Mouse (Mus musculus): ENCODE results near the gene H2al1d. TPM values are rescaled to one million over a fixed set of nuclear protein-coding genes. Genes with fewer than 3 reads are reported as not detected.
"Not testable (repeated sequence)": the region's sequence is repeated elsewhere in the genome, so short reads cannot be mapped to it uniquely, and the experiment has no call there.

H2al1d gene
- total RNA-seq (2021) = not detected

GRCm38 (mm10) chrX:11308524-11308923, at the start of gene H2al1d:
Gene H2al1d (plus strand): TSS chrX:11308824.
- DNase-seq = not testable (repeated sequence)

GRCm38 (mm10) chrX:11264918-11265317, 43.7 kb upstream of the H2al1d start:
- intact Hi-C loops (cut with DNase I) = loop anchor here (1.0 kb wide), 1 partner anchor 28 kb away; no protein-coding TSS in a partner anchor
- DNase-seq = no peak

More at GRCm38 (mm10) chrX:11308524-11308923, at the start of gene H2al1d:
- intact Hi-C loops (cut with DNase I) = not testable (repeated sequence)

- intact Hi-C loops (cut with DNase I) = no loop called here
- peak in 1 of 2 experiments; percentile 5 for DNase-seq
Observed at GRCm38 (mm10) chrX:11267791-11268190, 40.8 kb upstream of the H2al1d start.

- peak in 1 of 2 experiments; percentile 17 for DNase-seq
- intact Hi-C loops (cut with DNase I) = no loop called here
Observed at GRCm38 (mm10) chrX:11269074-11269473, 39.5 kb upstream of the H2al1d start.

GRCm38 (mm10) chrX:11273190-11273589, 35.4 kb upstream of the H2al1d start:
- intact Hi-C loops (cut with DNase I) = no loop called here
- DNase-seq = no peak

GRCm38 (mm10) chrX:11277083-11277482, 31.5 kb upstream of the H2al1d start:
- DNase-seq = no peak
- intact Hi-C loops (cut with DNase I) = no loop called here

GRCm38 (mm10) chrX:11280741-11281140, 27.9 kb upstream of the H2al1d start:
- DNase-seq = no peak
- intact Hi-C loops (cut with DNase I) = no loop called here

- DNase-seq = peak; percentile 6 to 10
Observed at GRCm38 (mm10) chrX:11288306-11288882, 20.2 kb upstream of the H2al1d start.

GRCm38 (mm10) chrX:11289244-11289643, 19.4 kb upstream of the H2al1d start:
- intact Hi-C loops (cut with DNase I) = no loop called here
- no peak for DNase-seq

More at GRCm38 (mm10) chrX:11288306-11288882, 20.2 kb upstream of the H2al1d start:
- intact Hi-C loops (cut with DNase I) = no loop called here

GRCm38 (mm10) chrX:11298957-11299356, 9.7 kb upstream of the H2al1d start, which contains the start of gene H2al1a:
Gene H2al1a (plus strand): TSS chrX:11299257.
- intact Hi-C loops (cut with DNase I); DNase-seq: not testable (repeated sequence)

- intact Hi-C loops (cut with DNase I) = not testable (repeated sequence)
Observed at GRCm38 (mm10) chrX:11302132-11302531, 6.5 kb upstream of the H2al1d start, which contains the start of gene H2al1b. Gene H2al1b (plus strand): TSS chrX:11302432.

GRCm38 (mm10) chrX:11305355-11305754, 3.3 kb upstream of the H2al1d start, which contains the start of gene H2al1c:
Gene H2al1c (plus strand): TSS chrX:11305655.
- intact Hi-C loops (cut with DNase I); DNase-seq: not testable (repeated sequence)

More at GRCm38 (mm10) chrX:11302132-11302531, 6.5 kb upstream of the H2al1d start, which contains the start of gene H2al1b:
- not testable (repeated sequence) for DNase-seq

GRCm38 (mm10) chrX:11311634-11312033, 3.0 kb downstream of the H2al1d start, which contains the start of gene H2al1e:
Gene H2al1e (plus strand): TSS chrX:11311934.
- intact Hi-C loops (cut with DNase I); DNase-seq: not testable (repeated sequence)

- DNase-seq; intact Hi-C loops (cut with DNase I): not testable (repeated sequence)
Observed at GRCm38 (mm10) chrX:11314858-11315257, 6.2 kb downstream of the H2al1d start, which contains the start of gene H2al1f. Gene H2al1f (plus strand): TSS chrX:11315158.

GRCm38 (mm10) chrX:11317956-11318355, 9.3 kb downstream of the H2al1d start, which contains the start of gene H2al1g:
Gene H2al1g (plus strand): TSS chrX:11318256.
- DNase-seq; intact Hi-C loops (cut with DNase I): not testable (repeated sequence)

GRCm38 (mm10) chrX:11321192-11321591, 12.6 kb downstream of the H2al1d start, which contains the start of gene H2al1h:
Gene H2al1h (plus strand): TSS chrX:11321492.
- intact Hi-C loops (cut with DNase I); DNase-seq: not testable (repeated sequence)

- DNase-seq; intact Hi-C loops (cut with DNase I): not testable (repeated sequence)
Observed at GRCm38 (mm10) chrX:11324359-11324758, 15.7 kb downstream of the H2al1d start, which contains the start of gene H2al1i. Gene H2al1i (plus strand): TSS chrX:11324659.

GRCm38 (mm10) chrX:11327522-11327921, 18.9 kb downstream of the H2al1d start, which contains the start of gene H2al1j:
Gene H2al1j (plus strand): TSS chrX:11327822.
- intact Hi-C loops (cut with DNase I) = not testable (repeated sequence)

GRCm38 (mm10) chrX:11345762-11346161, 37.1 kb downstream of the H2al1d start:
- intact Hi-C loops (cut with DNase I) = no loop called here
- DNase-seq = peak; percentile 5 to 17

More at GRCm38 (mm10) chrX:11327522-11327921, 18.9 kb downstream of the H2al1d start, which contains the start of gene H2al1j:
- DNase-seq = not testable (repeated sequence)

- intact Hi-C loops (cut with DNase I) = no loop called here
- no peak for DNase-seq
Observed at GRCm38 (mm10) chrX:11346756-11347155, 38.1 kb downstream of the H2al1d start.
